Mouse (Mus musculus) heart, adult 2 months (tissue): Measurements from ENCODE around the gene Dnah10. TPM values are rescaled to one million over a fixed set of nuclear protein-coding genes. Genes with fewer than 3 reads are reported as not detected.

Experiments used
- DNase-seq, 2 experiments: peaks; one replicate each; pipeline ENCODE4 v3.0.0; 2021
- H3K27ac ChIP-seq: fragments of 200-600 bp; 2 replicates; pipeline ENCODE4 v1.8.1; 2022
- H3K27me3 ChIP-seq: fragments of 200-500 bp; 2 replicates; pipeline ENCODE4 v1.6.1; 2012; ENCODE audit warnings: mild to moderate bottlenecking, low read length, inconsistent platforms, mixed read lengths; ENCODE audit not compliant: control insufficient read depth, insufficient read depth
- H3K36me3 ChIP-seq: fragments of 200-500 bp; 2 replicates; pipeline ENCODE4 v1.6.1; 2012; ENCODE audit warnings: low read length, inconsistent platforms; ENCODE audit not compliant: control insufficient read depth, insufficient read depth
- H3K4me1 ChIP-seq: fragments of 200-500 bp; 2 replicates; pipeline ENCODE4 v1.6.1; 2011; ENCODE audit warnings: low read length; ENCODE audit not compliant: control insufficient read depth, insufficient read depth
- H3K4me3 ChIP-seq: fragments of 200-600 bp; 2 replicates; pipeline ENCODE4 v1.8.1; 2022
- H3K79me2 ChIP-seq: fragments of 200-500 bp; replicated peaks from 2 replicates; pipeline ENCODE4 v1.6.1; 2012; ENCODE audit warnings: mild to moderate bottlenecking, inconsistent platforms, low read length, moderate library complexity, mixed read lengths; ENCODE audit not compliant: control insufficient read depth, insufficient read depth
- H3K9ac ChIP-seq: fragments of 200-500 bp; 2 replicates; pipeline ENCODE4 v1.6.1; 2012; ENCODE audit warnings: low read depth, mild to moderate bottlenecking, control low read depth, inconsistent platforms, low read length, mixed read lengths
- CTCF ChIP-seq: fragments of 200-600 bp; IDR thresholded peaks from 2 replicates; pipeline ENCODE4 v1.8.1; 2022; ENCODE audit warnings: antibody characterized with exemption, mild to moderate bottlenecking, moderate library complexity
- EP300 ChIP-seq: fragments of 200-500 bp; IDR thresholded peaks from 2 replicates; pipeline ENCODE4 v1.6.1; 2011; ENCODE audit warnings: low read depth, low read length, control low read depth; ENCODE audit not compliant: insufficient read depth
- POLR2A ChIP-seq: fragments of 200-500 bp; IDR thresholded peaks from 2 replicates; pipeline ENCODE4 v1.6.1; 2011; ENCODE audit warnings: mild to moderate bottlenecking, low read depth, low read length, control low read depth; ENCODE audit not compliant: insufficient read depth
- WGBS: fragments of 180-500 bp; shearing (Covaris S2); methylation state at CpG from one replicate; pipeline ENCODE4 v1.1.7; 2018; 5-methylcytosine and 5-hydroxymethylcytosine counted together
- intact Hi-C: fragments of 180-260 bp; cut with DNase I; formaldehyde crosslinking; loops from one replicate; pipeline ENCODE4 v1.15.1; 2025
- polyA plus RNA-seq: library from polyadenylated mRNA; depleted of rRNA; stranded (reverse); fragments of >200 nt; gene quantifications from 2 replicates; pipeline ENCODE4 v1.2.3, GENCODE M21; 2012
- total RNA-seq, 2 experiments: library from RNA; stranded (reverse); gene quantifications; 2 replicates each; pipeline ENCODE4 v1.2.3; 2021

The Dnah10 gene
- total and polyA plus RNA-seq, 3 experiments: 0.02 to 0.27 (median 0.10) TPM

DNA sequence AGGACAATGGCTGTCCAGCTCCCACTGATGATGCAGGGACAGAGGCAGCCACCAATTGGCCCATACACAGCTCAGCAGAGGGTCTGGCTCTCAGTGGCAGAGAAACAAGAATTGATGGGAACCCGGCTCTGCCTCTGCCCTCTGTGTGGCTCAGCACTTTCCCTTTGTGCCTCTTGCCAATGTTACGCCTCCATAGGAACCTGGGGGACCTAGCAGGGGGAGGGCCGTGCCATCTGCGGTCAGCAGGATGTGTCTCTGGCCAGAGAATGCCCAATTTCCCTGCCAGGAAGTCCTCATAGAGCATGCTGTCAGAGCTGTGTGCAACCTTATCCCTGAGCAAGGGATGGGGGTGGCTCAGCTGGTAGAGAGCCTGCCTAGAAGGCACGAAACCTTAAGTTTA lies 89.9 kb downstream of the Dnah10 start:
- H3K4me1 ChIP-seq: no peaks in the 10 kb centered on the region
- H3K4me3 ChIP-seq: no peak overlapping the region
- no peaks in the 10 kb centered on the region for H3K36me3 ChIP-seq
- no peak for DNase-seq
- no peak for TF ChIP-seq CTCF
- no peak for TF ChIP-seq POLR2A
- TF ChIP-seq EP300: no peak
- no peaks in the 10 kb centered on the region for H3K27me3 ChIP-seq
- intact Hi-C loops: no loop called here
- no peak overlapping the region for H3K27ac ChIP-seq
- H3K79me2 ChIP-seq: no peaks in the 10 kb centered on the region
- no peak overlapping the region for H3K9ac ChIP-seq
- 54% methylated on average over 5 of the region's 5 CpGs for WGBS

DNA sequence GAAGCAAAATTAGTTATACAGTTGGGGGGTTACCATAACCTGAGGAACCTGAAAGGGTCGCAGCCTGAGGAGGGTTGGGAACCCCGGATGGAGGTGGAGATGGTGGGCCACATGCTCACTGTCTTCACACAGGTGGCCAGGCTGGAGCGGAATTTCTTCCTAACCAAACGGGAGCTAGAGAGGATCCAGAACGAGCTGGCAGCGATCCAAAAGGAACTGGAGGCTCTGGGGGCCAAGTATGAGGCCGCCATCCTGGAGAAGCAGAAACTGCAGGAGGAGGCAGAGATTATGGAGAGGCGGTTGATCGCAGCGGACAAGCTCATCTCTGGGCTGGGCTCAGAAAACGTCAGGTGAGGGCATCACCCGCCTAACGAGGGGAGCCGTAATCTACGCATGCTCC lies 92.2 kb downstream of the Dnah10 start:
- no peak overlapping the region for H3K9ac ChIP-seq
- H3K79me2 ChIP-seq: no peaks in the 10 kb centered on the region
- intact Hi-C loops: no loop called here
- WGBS: 67% methylated on average over 15 of the region's 15 CpGs
- H3K4me3 ChIP-seq: no peak overlapping the region
- no peaks in the 10 kb centered on the region for H3K27me3 ChIP-seq
- H3K4me1 ChIP-seq: no peaks in the 10 kb centered on the region
- DNase-seq: no peak
- no peaks in the 10 kb centered on the region for H3K36me3 ChIP-seq
- H3K27ac ChIP-seq: no peak overlapping the region
- no peak for TF ChIP-seq POLR2A
- no peak for TF ChIP-seq EP300

DNA sequence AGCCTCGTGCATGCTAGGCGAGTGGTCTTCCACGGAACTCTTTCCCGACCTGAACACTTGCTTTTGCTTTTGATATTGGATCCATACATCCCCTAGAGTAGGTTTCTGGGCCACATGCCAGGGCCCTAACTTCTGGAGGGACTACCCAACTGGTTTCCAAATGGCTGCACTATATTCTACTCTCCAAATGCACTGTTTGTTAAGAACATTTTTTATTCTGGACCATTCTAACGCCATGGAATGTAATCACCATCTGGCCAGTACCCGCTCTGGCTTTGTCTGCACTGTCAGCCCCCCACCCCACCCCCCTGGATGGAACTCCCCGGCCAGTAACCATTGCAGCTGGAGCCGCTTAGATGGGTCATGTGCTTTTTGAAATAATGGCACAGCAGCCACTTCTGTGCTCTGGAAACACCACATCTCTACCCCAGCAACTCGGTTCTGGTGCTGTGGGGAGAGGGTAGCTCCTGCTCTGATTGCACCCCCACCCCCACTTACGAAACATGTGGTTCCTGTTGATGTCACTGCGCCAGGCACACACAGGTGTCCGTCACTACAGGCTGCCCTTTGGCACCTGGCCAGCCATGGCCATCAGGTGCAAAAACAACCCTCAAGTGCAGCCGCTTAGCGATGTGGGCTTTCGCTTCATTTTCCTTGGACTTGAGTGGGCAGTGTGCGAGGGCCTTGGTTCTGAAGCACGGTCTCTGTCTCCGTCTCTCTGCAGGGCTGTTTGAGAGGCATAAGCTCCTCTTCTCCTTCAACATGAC lies 97.4 kb downstream of the Dnah10 start:
- Histone ChIP-seq H3K79me2 (no peaks in the 10 kb centered on the region), H3K36me3 (no peaks in the 10 kb centered on the region), H3K27me3 (no peaks in the 10 kb centered on the region), H3K9ac (no peak overlapping the region), H3K4me3 (no peak overlapping the region), H3K27ac (no peak overlapping the region), H3K4me1 (no peaks in the 10 kb centered on the region)
- TF ChIP-seq CTCF (no peak), EP300 (no peak), POLR2A (no peak)
- WGBS: 76% methylated on average over 18 of the region's 18 CpGs
- DNase-seq: no peak
- intact Hi-C loops: no loop called here

DNA sequence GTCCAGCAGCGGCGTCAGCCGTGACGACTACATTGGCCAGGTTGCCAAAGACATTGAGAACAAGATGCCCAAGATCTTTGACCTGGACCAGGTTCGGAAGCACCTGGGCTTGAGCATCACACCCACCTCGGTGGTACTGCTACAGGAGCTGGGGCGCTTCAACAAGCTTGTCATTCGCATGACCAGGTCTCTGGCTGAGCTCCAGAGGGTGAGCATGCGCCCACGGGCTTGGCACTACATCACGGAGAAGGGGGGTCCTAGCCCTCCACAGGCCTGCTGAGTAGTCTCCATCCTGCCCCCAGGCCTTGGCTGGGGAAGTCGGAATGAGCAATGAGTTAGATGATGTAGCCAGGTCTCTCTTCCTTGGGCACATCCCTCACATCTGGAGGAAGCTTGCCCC lies 105.4 kb downstream of the Dnah10 start:
- Histone ChIP-seq H3K27ac (no peak overlapping the region), H3K27me3 (no peaks in the 10 kb centered on the region), H3K36me3 (no peaks in the 10 kb centered on the region), H3K4me1 (no peaks in the 10 kb centered on the region), H3K79me2 (no peaks in the 10 kb centered on the region), H3K9ac (no peak overlapping the region), H3K4me3 (no peak overlapping the region)
- WGBS: 86% methylated on average over 12 of the region's 12 CpGs
- intact Hi-C loops: no loop called here
- DNase-seq: no peak
- TF ChIP-seq CTCF (no peak), POLR2A (no peak), EP300 (no peak)

DNA sequence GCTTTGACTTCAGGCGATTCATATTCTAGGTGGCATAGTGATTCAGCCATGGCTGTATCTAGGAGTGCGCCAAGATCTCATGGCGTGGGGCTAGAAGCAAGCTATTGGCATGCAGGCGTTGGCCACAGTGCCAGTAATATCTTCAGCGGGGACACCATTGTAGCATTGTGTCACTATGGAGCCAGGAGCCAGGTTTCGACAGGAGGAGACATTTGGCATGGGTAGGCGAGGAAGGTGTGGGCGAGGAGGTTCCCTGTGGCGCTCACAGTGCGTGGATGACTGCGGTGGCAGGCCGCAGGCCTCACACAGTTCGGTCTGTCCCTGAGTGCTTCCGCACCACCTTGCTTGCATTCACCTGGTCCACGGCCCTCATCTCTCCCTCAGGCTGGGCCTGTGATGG lies 110.3 kb downstream of the Dnah10 start:
- H3K9ac ChIP-seq: no peak overlapping the region
- intact Hi-C loops: no loop called here
- WGBS: 93% methylated on average over 15 of the region's 15 CpGs
- DNase-seq: no peak
- no peaks in the 10 kb centered on the region for H3K27me3 ChIP-seq
- H3K36me3 ChIP-seq: no peaks in the 10 kb centered on the region
- no peak overlapping the region for H3K4me3 ChIP-seq
- no peak overlapping the region for H3K27ac ChIP-seq
- no peak for TF ChIP-seq CTCF
- TF ChIP-seq EP300: no peak
- no peak for TF ChIP-seq POLR2A
- H3K79me2 ChIP-seq: no peaks in the 10 kb centered on the region
- no peaks in the 10 kb centered on the region for H3K4me1 ChIP-seq

DNA sequence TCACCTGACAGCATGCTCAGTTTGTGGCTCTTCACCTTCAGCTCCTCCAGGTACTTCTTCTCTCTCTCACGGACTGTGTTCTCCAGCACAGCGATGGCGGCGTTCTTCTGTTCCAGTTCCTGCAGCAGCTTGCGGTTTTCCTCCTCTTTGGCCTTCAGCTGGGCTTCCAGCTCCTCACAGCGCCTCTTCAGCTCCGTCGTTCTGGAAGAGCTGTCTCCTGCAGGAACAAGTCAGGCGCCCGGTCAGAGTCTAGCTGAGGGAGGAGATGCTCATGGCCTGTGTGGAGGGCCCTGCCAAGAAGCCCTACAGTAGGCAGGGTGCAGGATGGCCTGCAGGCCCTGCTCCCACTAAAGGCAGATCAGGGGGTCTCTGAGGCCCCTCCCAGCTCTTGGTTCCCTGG lies 111.2 kb downstream of the Dnah10 start:
- Histone ChIP-seq H3K27me3 (no peaks in the 10 kb centered on the region), H3K4me1 (no peaks in the 10 kb centered on the region), H3K79me2 (no peaks in the 10 kb centered on the region), H3K27ac (no peak overlapping the region), H3K4me3 (no peak overlapping the region), H3K9ac (no peak overlapping the region), H3K36me3 (no peaks in the 10 kb centered on the region)
- DNase-seq: no peak
- intact Hi-C loops: no loop called here
- 83% methylated on average over 10 of the region's 10 CpGs for WGBS
- TF ChIP-seq POLR2A (no peak), EP300 (no peak), CTCF (no peak)
